Mouse (Mus musculus): ENCODE data around the gene Prtn3. TPM values are rescaled to one million over a fixed set of nuclear protein-coding genes. Genes with fewer than 3 reads are reported as not detected.
"Not testable (repeated sequence)": the region's sequence is repeated elsewhere in the genome, so short reads cannot be mapped to it uniquely, and the experiment has no call there.

Prtn3 gene
- polyA plus RNA-seq, 1 experiment from 2014 or later = 52.4 TPM

GRCm38 (mm10) chr10:79890670-79891069 lies 16.4 kb downstream of the Prtn3 start, which contains the start of gene Cfd:
Cfd (plus strand) TSS chr10:79890853.
- DNase-seq (ENCODE audit: low spot score) (no peak), ATAC-seq (replicated peaks; ENCODE audit: low FRiP score) (no peak)
- 51% methylated on average over 5 of the region's 5 CpGs for WGBS
- Histone ChIP-seq H3K9ac (ENCODE audit: low read depth, low read length) (no peak within 1 kb of the TSS), H3K27me3 (replicated peaks; ENCODE audit: control insufficient read depth, insufficient read depth, low read length) (no peaks in the 10 kb centered on the region), H3K27ac (ENCODE audit: low read depth, low read length) (no peak within 1 kb of the TSS), H3K4me2 (no peak within 1 kb of the TSS), H3K9me3 (ENCODE audit: control insufficient read depth, low read length) (no peaks in the 10 kb centered on the region), H3K36me3 (ENCODE audit: control insufficient read depth, insufficient read depth, low read length) (0 out of 2 replicates have a peak, but pooled peaks cover 3% of the 10 kb centered on the region), H3K4me3 (ENCODE audit: low read depth, low read length) (no peak within 1 kb of the TSS), H3K4me1 (replicated peaks; ENCODE audit: control insufficient read depth, insufficient read depth, low read length) (no peaks in the 10 kb centered on the region)

DNA sequence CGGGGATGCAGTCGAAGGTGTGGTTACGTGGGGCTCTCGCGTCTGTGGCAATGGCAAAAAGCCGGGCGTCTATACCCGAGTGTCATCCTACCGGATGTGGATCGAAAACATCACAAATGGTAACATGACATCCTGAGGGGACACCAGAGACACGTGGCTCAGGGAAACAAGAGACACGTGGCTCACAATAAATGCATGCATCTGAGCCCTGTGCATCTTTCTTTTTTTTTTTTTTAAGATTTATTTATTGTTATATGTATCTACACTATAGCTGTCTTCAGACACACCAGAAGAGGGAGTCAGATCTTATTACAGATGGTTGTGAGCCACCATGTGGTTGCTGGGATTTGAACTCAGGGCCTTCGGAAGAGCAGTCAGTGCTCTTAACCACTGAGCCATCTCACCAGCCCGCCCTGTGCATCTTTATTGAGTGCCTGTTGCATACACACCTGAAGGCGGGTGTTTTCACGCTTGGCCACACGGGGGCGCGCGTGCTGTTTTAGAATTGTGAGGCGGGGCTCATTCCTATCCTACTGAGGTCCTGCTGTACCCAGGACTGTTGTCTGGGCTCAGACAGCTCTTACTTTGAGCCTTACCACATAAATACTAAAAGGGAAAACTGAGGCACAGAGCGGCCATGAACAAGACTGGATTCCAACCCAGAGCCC lies 18.3 kb downstream of the Prtn3 start:
- not testable (repeated sequence) for H3K4me1 ChIP-seq (replicated peaks; ENCODE audit: control insufficient read depth, insufficient read depth, low read length); H3K4me2 ChIP-seq; H3K9me3 ChIP-seq (ENCODE audit: control insufficient read depth, low read length); H3K9ac ChIP-seq (ENCODE audit: low read depth, low read length); H3K36me3 ChIP-seq (ENCODE audit: control insufficient read depth, insufficient read depth, low read length); H3K4me3 ChIP-seq (ENCODE audit: low read depth, low read length); H3K27ac ChIP-seq (ENCODE audit: low read depth, low read length); H3K27me3 ChIP-seq (replicated peaks; ENCODE audit: control insufficient read depth, insufficient read depth, low read length)
- ATAC-seq (replicated peaks; ENCODE audit: low FRiP score) = peak; percentile 59
- WGBS = 41% methylated on average over 22 of the region's 22 CpGs
- DNase-seq (ENCODE audit: low spot score) = peak; percentile 84

GRCm38 (mm10) chr10:79896306-79896705 lies 22.0 kb downstream of the Prtn3 start:
- H3K9me3 ChIP-seq (ENCODE audit: control insufficient read depth, low read length) = no peaks in the 10 kb centered on the region
- no peak overlapping the region for H3K27ac ChIP-seq (ENCODE audit: low read depth, low read length)
- no peak overlapping the region for H3K4me3 ChIP-seq (ENCODE audit: low read depth, low read length)
- ATAC-seq (replicated peaks; ENCODE audit: low FRiP score) (no peak), DNase-seq (ENCODE audit: low spot score) (no peak)
- no peak overlapping the region for H3K4me2 ChIP-seq
- no peaks in the 10 kb centered on the region for H3K27me3 ChIP-seq (replicated peaks; ENCODE audit: control insufficient read depth, insufficient read depth, low read length)
- WGBS = 93% methylated on average over 16 of the region's 16 CpGs
- peaks cover 21% of the 10 kb centered on the region for H3K36me3 ChIP-seq (ENCODE audit: control insufficient read depth, insufficient read depth, low read length)
- peaks cover 6% of the 10 kb centered on the region for H3K4me1 ChIP-seq (replicated peaks; ENCODE audit: control insufficient read depth, insufficient read depth, low read length)
- no peak overlapping the region for H3K9ac ChIP-seq (ENCODE audit: low read depth, low read length)

- no peak overlapping the region for H3K9ac ChIP-seq (ENCODE audit: low read depth, low read length)
- no peak overlapping the region for H3K4me3 ChIP-seq (ENCODE audit: low read depth, low read length)
- H3K4me1 ChIP-seq (replicated peaks; ENCODE audit: control insufficient read depth, insufficient read depth, low read length) = peaks cover 6% of the 10 kb centered on the region
- DNase-seq (ENCODE audit: low spot score) = no peak
- H3K4me2 ChIP-seq = no peak overlapping the region
- no peak overlapping the region for H3K27ac ChIP-seq (ENCODE audit: low read depth, low read length)
- ATAC-seq (replicated peaks; ENCODE audit: low FRiP score) = no peak
- H3K9me3 ChIP-seq (ENCODE audit: control insufficient read depth, low read length) = no peaks in the 10 kb centered on the region
- H3K36me3 ChIP-seq (ENCODE audit: control insufficient read depth, insufficient read depth, low read length) = peaks cover 21% of the 10 kb centered on the region
- 84% methylated on average over 13 of the region's 13 CpGs for WGBS
- no peaks in the 10 kb centered on the region for H3K27me3 ChIP-seq (replicated peaks; ENCODE audit: control insufficient read depth, insufficient read depth, low read length)
These were observed 22.5 kb downstream of the Prtn3 start for GRCm38 (mm10) chr10:79896814-79897213.

GRCm38 (mm10) chr10:79897316-79898245 lies 23.3 kb downstream of the Prtn3 start:
- Histone ChIP-seq H3K4me1 (replicated peaks; ENCODE audit: control insufficient read depth, insufficient read depth, low read length) (peaks cover 6% of the 10 kb centered on the region), H3K9me3 (ENCODE audit: control insufficient read depth, low read length) (no peaks in the 10 kb centered on the region), H3K4me2 (peak overlapping the region; percentile 26), H3K27ac (ENCODE audit: low read depth, low read length) (0 out of 2 replicates have a peak overlapping the region, but pooled peaks have one; percentile 14), H3K9ac (ENCODE audit: low read depth, low read length) (no peak overlapping the region), H3K4me3 (ENCODE audit: low read depth, low read length) (no peak overlapping the region), H3K27me3 (replicated peaks; ENCODE audit: control insufficient read depth, insufficient read depth, low read length) (no peaks in the 10 kb centered on the region), H3K36me3 (ENCODE audit: control insufficient read depth, insufficient read depth, low read length) (peaks cover 25% of the 10 kb centered on the region)
- ATAC-seq (replicated peaks; ENCODE audit: low FRiP score) = peak; percentile 52
- no peak for DNase-seq (ENCODE audit: low spot score)
- WGBS = 52% methylated on average over 20 of the region's 20 CpGs

GRCm38 (mm10) chr10:79900951-79901410 lies 26.7 kb downstream of the Prtn3 start:
- peaks cover 38% of the 10 kb centered on the region for H3K36me3 ChIP-seq (ENCODE audit: control insufficient read depth, insufficient read depth, low read length)

DNA sequence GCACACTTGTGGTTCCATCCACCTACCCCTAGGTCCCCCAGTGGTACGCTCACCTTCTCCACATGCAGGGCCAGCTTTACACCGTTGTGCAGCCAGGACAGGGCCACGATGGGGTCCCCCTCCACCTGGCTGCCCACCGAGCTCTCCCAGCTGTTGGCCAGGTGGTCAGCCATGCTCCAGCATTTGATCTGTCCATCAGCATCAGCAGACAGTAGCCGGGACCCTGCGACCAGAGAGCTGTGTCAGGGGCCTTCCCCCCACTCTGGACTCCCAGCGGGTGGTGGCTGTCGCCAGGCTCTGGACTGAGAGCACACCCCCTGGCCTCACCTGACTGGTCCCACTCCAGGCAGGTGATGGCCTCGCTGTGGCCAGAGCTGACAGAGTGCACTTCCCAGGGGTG lies 32.4 kb downstream of the Prtn3 start:
- Histone ChIP-seq H3K36me3 (ENCODE audit: control insufficient read depth, insufficient read depth, low read length) (peaks cover 31% of the 10 kb centered on the region), H3K4me2 (no peak overlapping the region), H3K4me1 (replicated peaks; ENCODE audit: control insufficient read depth, insufficient read depth, low read length) (peaks cover 8% of the 10 kb centered on the region), H3K9ac (ENCODE audit: low read depth, low read length) (no peak overlapping the region), H3K27me3 (replicated peaks; ENCODE audit: control insufficient read depth, insufficient read depth, low read length) (no peaks in the 10 kb centered on the region), H3K27ac (ENCODE audit: low read depth, low read length) (no peak overlapping the region), H3K9me3 (ENCODE audit: control insufficient read depth, low read length) (no peaks in the 10 kb centered on the region), H3K4me3 (ENCODE audit: low read depth, low read length) (no peak overlapping the region)
- ATAC-seq (replicated peaks; ENCODE audit: low FRiP score) = no peak
- WGBS = 92% methylated on average over 9 of the region's 9 CpGs
- DNase-seq (ENCODE audit: low spot score) = no peak

More at GRCm38 (mm10) chr10:79900951-79901410, 26.7 kb downstream of the Prtn3 start:
- WGBS = 68% methylated on average over 2 of the region's 2 CpGs
- Histone ChIP-seq H3K27me3 (replicated peaks; ENCODE audit: control insufficient read depth, insufficient read depth, low read length) (no peaks in the 10 kb centered on the region), H3K9ac (ENCODE audit: low read depth, low read length) (no peak overlapping the region), H3K27ac (ENCODE audit: low read depth, low read length) (no peak overlapping the region), H3K4me1 (replicated peaks; ENCODE audit: control insufficient read depth, insufficient read depth, low read length) (peaks cover 6% of the 10 kb centered on the region), H3K4me3 (ENCODE audit: low read depth, low read length) (no peak overlapping the region), H3K9me3 (ENCODE audit: control insufficient read depth, low read length) (no peaks in the 10 kb centered on the region), H3K4me2 (no peak overlapping the region)
- DNase-seq (ENCODE audit: low spot score) = no peak
- ATAC-seq (replicated peaks; ENCODE audit: low FRiP score) = no peak

DNA sequence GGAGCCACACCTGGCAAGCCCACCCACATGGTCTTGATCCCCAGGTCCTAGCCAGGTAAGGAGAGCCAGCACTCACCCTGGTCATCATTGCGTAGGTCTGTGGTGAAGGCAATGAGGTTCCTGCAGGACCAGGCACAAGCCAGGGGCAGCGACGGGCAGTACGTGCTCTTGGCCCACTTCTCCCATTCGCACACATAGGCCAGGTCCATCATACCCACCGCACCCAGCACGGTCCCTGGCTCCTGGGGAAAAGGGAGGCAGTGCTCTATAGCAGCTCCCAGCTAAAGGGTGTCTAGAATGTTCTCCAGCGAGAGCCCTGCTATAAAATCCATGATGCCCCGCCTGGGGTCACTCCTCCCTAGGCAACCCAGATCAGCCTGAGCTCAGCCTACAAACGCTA lies 33.1 kb downstream of the Prtn3 start:
- 0 out of 2 replicates have a peak overlapping the region, but pooled peaks have one; percentile 22 for H3K9ac ChIP-seq (ENCODE audit: low read depth, low read length)
- H3K9me3 ChIP-seq (ENCODE audit: control insufficient read depth, low read length) = no peaks in the 10 kb centered on the region
- ATAC-seq (replicated peaks; ENCODE audit: low FRiP score) (no peak), DNase-seq (ENCODE audit: low spot score) (no peak)
- no peak overlapping the region for H3K4me3 ChIP-seq (ENCODE audit: low read depth, low read length)
- peak overlapping the region; percentile 68; the same call in 1 of the 2 replicates for H3K4me2 ChIP-seq
- 88% methylated on average over 10 of the region's 10 CpGs for WGBS
- no peaks in the 10 kb centered on the region for H3K27me3 ChIP-seq (replicated peaks; ENCODE audit: control insufficient read depth, insufficient read depth, low read length)
- H3K36me3 ChIP-seq (ENCODE audit: control insufficient read depth, insufficient read depth, low read length) = peaks cover 28% of the 10 kb centered on the region
- H3K4me1 ChIP-seq (replicated peaks; ENCODE audit: control insufficient read depth, insufficient read depth, low read length) = peaks cover 8% of the 10 kb centered on the region
- no peak overlapping the region for H3K27ac ChIP-seq (ENCODE audit: low read depth, low read length)
